Mouse (Mus musculus) liver, embryonic 16.5 days (tissue): ENCODE measurements around the gene Sema3d. TPM values are rescaled to one million over a fixed set of nuclear protein-coding genes. Genes with fewer than 3 reads are reported as not detected.

Experiments
- ATAC-seq: fragments of 200-750 bp; cut with Nextera tagmentation; 2 replicates; pipeline ENCODE4 v1.8.0; 2017; ENCODE audit warnings: low read depth, mild to moderate bottlenecking, moderate number of reproducible peaks, moderate library complexity
- H3K27ac ChIP-seq: fragments of 300-500 bp; sonication (generic); 2 replicates; pipeline ENCODE4 v1.5.1; 2014; ENCODE audit warnings: mild to moderate bottlenecking, low read length
- H3K27me3 ChIP-seq: fragments of 300-500 bp; sonication (generic); 2 replicates; pipeline ENCODE4 v1.6.1; 2014; ENCODE audit warnings: low read depth, low read length, mixed read lengths; ENCODE audit not compliant: control insufficient read depth, insufficient read depth
- H3K36me3 ChIP-seq: fragments of 300-500 bp; sonication (generic); 2 replicates; pipeline ENCODE4 v1.6.1; 2014; ENCODE audit warnings: mild to moderate bottlenecking; ENCODE audit not compliant: control insufficient read depth, insufficient read depth
- H3K4me1 ChIP-seq: fragments of 300-500 bp; sonication (generic); 2 replicates; pipeline ENCODE4 v1.6.1; 2014; ENCODE audit warnings: low read depth, low read length, mixed read lengths; ENCODE audit not compliant: control insufficient read depth
- H3K4me2 ChIP-seq: fragments of 300-500 bp; sonication (generic); 2 replicates; pipeline ENCODE4 v1.6.1; 2014; ENCODE audit warnings: low read depth, low read length, mixed read lengths
- H3K4me3 ChIP-seq: fragments of 300-500 bp; sonication (generic); 2 replicates; pipeline ENCODE4 v1.5.1; 2014; ENCODE audit warnings: low read depth, mild to moderate bottlenecking, low read length
- H3K9ac ChIP-seq: fragments of 300-500 bp; sonication (generic); 2 replicates; pipeline ENCODE4 v1.6.1; 2014; ENCODE audit warnings: low read depth, low read length
- H3K9me3 ChIP-seq: fragments of 300-500 bp; sonication (generic); replicated peaks from 2 replicates; pipeline ENCODE4 v1.6.1; 2016; ENCODE audit warnings: low read length; ENCODE audit not compliant: control insufficient read depth
- WGBS: fragments of 180-500 bp; shearing (Covaris S2); extraction: QIAGEN DNeasy Blood & Tissue Kit; methylation state at CpG from one replicate; pipeline ENCODE4 v1.1.7; 2014; ENCODE audit not compliant: insufficient replicate concordance; 5-methylcytosine and 5-hydroxymethylcytosine counted together
- polyA plus RNA-seq: library from polyadenylated mRNA; unstranded; fragments of >200 nt; fragmentation: Nextera tagmentation; extraction: Ambion mirVana; gene quantifications from 2 replicates; pipeline ENCODE4 v1.2.1, GENCODE M21; 2015

Gene Sema3d
- polyA plus RNA-seq, 1 experiment from 2014 or later: 1.4 TPM

DNA sequence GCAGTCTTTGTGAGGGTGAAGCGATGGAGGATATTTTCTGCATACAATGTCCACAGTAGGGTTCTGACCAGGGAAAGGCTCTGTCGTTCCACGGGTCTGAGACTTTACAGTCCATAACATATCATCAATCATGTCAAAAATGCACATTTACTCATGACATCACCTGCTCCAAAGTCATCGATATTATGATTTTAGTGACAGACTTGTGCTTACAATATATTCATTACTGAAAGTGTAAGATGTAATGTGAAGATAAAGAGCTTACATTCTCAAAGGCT lies 92.4 kb downstream of the Sema3d start:
- no peak for ATAC-seq

DNA sequence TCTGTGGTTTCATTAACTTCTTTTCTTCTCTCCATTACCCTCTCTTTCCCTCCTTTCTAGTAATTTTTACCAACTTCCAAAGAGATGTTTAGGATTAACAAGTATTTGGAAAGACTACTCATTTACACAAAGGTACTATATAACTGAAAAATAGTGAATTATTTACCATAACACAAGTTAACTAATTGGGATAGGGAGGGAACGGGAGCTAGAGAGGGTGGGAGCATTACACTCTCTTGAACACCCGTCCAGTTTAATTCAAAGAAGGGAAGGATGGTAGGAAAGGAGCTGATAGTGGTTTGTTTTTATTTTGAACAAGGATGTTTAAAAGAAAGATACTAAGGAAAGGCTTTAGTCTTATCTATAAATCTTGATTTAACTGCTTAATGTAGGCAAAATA lies 104.7 kb downstream of the Sema3d start:
- Histone ChIP-seq H3K4me2 (no peak overlapping the region), H3K27ac (no peak overlapping the region), H3K27me3 (no peaks in the 10 kb centered on the region), H3K4me3 (no peak overlapping the region), H3K9me3 (no peaks in the 10 kb centered on the region), H3K36me3 (no peaks in the 10 kb centered on the region), H3K4me1 (no peaks in the 10 kb centered on the region), H3K9ac (no peak overlapping the region)
- no peak for ATAC-seq
- WGBS: 47% methylated on average over 2 of the region's 2 CpGs

More for the DNA sequence above, 92.4 kb downstream of the Sema3d start:
- Histone ChIP-seq H3K4me2 (no peak overlapping the region), H3K4me3 (no peak overlapping the region), H3K4me1 (no peaks in the 10 kb centered on the region), H3K36me3 (no peaks in the 10 kb centered on the region), H3K9me3 (no peaks in the 10 kb centered on the region), H3K9ac (no peak overlapping the region), H3K27ac (no peak overlapping the region), H3K27me3 (no peaks in the 10 kb centered on the region)
- WGBS: 67% methylated on average over 4 of the region's 4 CpGs

DNA sequence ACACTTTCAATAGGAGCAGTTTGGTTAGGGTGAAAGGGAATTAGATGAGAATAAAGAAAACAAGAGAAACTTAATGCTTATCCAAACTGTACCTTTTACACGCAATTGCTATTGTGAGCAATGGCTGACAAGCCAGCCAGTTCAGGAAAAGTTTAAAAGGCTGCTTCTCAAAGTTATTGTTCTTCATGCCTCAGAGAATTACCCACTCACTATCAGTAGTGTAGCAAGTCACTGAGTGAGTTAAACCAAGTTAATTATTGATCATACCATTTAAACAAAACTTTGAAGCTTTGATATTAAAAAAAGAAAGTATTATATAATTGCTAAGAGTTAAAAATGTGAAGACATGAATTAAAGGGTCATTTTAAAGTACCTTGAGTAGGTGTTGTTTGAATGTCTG lies 108.5 kb downstream of the Sema3d start:
- ATAC-seq: no peak
- no peak overlapping the region for H3K27ac ChIP-seq
- 65% methylated on average over 1 of the region's 1 CpGs for WGBS

DNA sequence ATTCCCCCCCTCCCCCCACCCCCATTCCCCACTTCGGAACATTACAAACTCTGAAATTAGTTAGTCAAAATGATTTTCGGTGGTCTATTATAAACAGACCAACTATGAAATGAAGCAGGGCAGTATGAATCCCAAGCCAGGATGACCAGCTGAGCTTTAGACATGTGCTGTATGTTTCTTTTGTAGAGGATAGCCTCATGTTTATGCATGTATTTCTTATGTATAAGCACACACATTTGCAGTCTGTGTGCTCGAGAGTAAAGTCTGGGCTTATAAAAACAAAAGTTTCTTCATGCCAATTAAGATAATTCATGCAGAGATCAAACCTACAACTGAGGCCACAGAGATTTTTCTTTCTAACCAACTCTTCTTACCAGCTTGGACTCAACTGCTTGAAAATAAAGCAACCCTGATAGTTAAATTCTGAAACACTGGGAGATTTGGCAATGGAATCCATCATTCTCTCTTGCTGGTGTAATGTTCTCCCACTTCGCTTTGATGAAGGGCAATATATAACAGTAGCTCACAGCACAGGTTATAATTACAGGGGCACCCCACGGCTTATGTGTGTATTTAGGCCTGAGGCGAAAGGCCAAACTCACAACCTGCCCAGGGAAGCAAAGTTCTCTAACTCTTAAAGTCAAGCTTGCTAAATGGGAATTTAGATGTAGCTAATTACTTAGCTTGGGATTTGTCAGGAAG lies 115.2 kb downstream of the Sema3d start:
- Histone ChIP-seq H3K27ac (no peak overlapping the region), H3K4me3 (no peak overlapping the region), H3K36me3 (no peaks in the 10 kb centered on the region), H3K4me1 (no peaks in the 10 kb centered on the region), H3K9ac (no peak overlapping the region), H3K9me3 (no peaks in the 10 kb centered on the region), H3K4me2 (no peak overlapping the region), H3K27me3 (no peaks in the 10 kb centered on the region)
- WGBS: 57% methylated on average over 6 of the region's 6 CpGs
- ATAC-seq: no peak

More for the DNA sequence above, 108.5 kb downstream of the Sema3d start:
- Histone ChIP-seq H3K36me3 (no peaks in the 10 kb centered on the region), H3K27me3 (no peaks in the 10 kb centered on the region), H3K4me2 (no peak overlapping the region), H3K4me3 (no peak overlapping the region), H3K9ac (no peak overlapping the region), H3K9me3 (no peaks in the 10 kb centered on the region), H3K4me1 (no peaks in the 10 kb centered on the region)

DNA sequence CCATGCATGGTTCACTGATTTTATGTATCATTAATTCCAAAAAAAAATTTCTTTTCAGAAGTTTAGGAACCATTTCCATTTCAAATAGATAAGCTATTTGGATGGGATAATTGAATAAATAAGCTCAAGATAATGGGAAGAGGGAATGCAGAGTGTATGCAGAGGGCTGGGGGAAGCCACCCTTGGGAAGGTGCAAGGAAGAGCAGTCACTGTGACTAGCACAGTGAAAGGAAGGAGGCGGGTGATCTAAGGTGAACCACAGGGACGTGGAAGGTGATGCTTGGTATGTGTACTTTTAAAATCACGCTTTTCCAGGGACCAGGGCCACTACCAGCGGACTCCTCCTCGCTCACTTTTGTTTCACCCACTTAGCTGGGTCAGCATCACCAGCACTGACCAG lies 115.9 kb downstream of the Sema3d start:
- 60% methylated on average over 5 of the region's 5 CpGs for WGBS
- no peak overlapping the region for H3K27ac ChIP-seq
- no peaks in the 10 kb centered on the region for H3K36me3 ChIP-seq
- no peak overlapping the region for H3K4me2 ChIP-seq
- H3K9ac ChIP-seq: no peak overlapping the region
- no peaks in the 10 kb centered on the region for H3K27me3 ChIP-seq
- ATAC-seq: no peak
- H3K9me3 ChIP-seq: no peaks in the 10 kb centered on the region
- H3K4me1 ChIP-seq: no peaks in the 10 kb centered on the region
- H3K4me3 ChIP-seq: no peak overlapping the region

DNA sequence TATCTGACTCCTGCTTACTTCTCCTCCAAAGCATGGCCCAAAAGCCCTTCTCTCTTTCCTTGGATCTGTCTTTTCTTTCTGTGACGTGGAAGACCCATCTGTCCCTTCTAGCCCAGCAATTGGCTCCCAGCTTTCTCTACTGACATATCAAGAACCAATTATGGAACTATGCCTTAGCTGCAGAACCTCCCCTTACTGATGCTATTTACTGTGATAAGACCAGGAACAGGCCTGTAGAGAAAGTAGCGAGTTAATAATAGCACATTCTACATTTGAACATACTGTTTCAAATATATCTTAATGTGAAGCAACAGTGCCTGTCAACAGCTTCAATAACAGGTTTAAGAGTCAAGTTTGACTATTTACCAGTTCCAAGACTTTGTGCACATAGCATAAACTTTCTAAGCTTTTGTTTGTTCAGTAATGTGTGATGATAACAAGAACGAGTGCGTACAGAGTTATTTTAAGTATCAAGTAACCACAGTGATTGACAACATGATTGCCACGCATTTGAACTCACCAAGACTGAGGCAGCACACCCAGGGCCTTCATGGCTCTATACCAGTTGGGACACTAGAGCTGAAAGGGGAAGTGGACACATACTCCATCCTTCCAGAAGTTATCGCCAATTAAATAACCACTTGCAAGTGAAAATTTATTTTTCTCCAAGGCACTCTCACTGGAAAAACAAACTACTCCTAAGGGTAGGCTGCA lies 116.8 kb downstream of the Sema3d start:
- H3K9me3 ChIP-seq: no peaks in the 10 kb centered on the region
- no peaks in the 10 kb centered on the region for H3K27me3 ChIP-seq
- H3K4me2 ChIP-seq: no peak overlapping the region
- WGBS: 54% methylated on average over 6 of the region's 6 CpGs
- ATAC-seq: no peak
- H3K36me3 ChIP-seq: no peaks in the 10 kb centered on the region
- no peak overlapping the region for H3K27ac ChIP-seq
- H3K4me3 ChIP-seq: no peak overlapping the region
- H3K4me1 ChIP-seq: no peaks in the 10 kb centered on the region
- H3K9ac ChIP-seq: no peak overlapping the region

DNA sequence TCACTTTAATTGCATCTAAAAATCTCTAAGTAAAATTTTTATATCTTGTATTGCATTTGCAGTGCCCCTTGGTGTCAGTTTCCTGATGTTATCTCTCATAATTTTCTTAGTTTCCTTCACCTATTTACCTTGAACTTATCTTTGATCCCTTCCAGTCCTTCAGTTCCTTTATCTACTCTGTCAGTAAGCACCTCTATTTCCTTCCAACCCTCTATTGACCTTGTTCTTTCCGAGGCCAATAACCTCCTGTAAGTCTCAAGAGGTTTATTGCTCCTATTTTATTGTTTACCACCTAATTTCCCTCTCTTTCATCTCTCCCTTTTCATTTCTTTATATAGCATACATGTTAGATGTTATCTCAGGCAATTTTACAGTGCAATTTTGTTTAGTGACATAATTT lies 129.3 kb downstream of the Sema3d start:
- H3K27me3 ChIP-seq: no peaks in the 10 kb centered on the region
- H3K4me2 ChIP-seq: no peak overlapping the region
- 19% methylated on average over 1 of the region's 1 CpGs for WGBS
- H3K36me3 ChIP-seq: no peaks in the 10 kb centered on the region
- H3K9me3 ChIP-seq: no peaks in the 10 kb centered on the region
- H3K4me3 ChIP-seq: no peak overlapping the region
- H3K27ac ChIP-seq: no peak overlapping the region
- no peak overlapping the region for H3K9ac ChIP-seq
- ATAC-seq: no peak
- no peaks in the 10 kb centered on the region for H3K4me1 ChIP-seq

DNA sequence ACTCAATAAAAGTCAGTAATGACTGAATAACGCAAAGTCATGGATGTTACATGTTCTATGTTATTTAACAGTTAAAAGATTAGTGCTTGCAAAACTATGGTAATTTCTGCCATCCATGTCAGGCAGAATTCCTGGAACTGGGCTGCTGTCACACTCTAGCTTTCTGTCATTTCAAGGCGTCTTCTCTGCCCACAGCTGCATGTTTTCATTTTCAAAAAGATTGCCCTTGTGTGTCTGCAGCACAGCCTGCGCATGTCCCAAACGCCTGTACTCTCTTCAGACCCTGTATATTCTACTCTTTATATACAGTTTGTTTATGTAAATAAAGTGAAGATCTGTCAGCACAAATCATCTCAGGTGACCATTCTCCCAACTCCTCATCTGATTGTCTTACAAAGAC lies 132.1 kb downstream of the Sema3d start:
- Histone ChIP-seq H3K9me3 (no peaks in the 10 kb centered on the region), H3K9ac (no peak overlapping the region), H3K4me1 (no peaks in the 10 kb centered on the region), H3K27me3 (no peaks in the 10 kb centered on the region), H3K4me2 (no peak overlapping the region), H3K36me3 (no peaks in the 10 kb centered on the region), H3K27ac (no peak overlapping the region), H3K4me3 (no peak overlapping the region)
- 60% methylated on average over 4 of the region's 4 CpGs for WGBS
- no peak for ATAC-seq

DNA sequence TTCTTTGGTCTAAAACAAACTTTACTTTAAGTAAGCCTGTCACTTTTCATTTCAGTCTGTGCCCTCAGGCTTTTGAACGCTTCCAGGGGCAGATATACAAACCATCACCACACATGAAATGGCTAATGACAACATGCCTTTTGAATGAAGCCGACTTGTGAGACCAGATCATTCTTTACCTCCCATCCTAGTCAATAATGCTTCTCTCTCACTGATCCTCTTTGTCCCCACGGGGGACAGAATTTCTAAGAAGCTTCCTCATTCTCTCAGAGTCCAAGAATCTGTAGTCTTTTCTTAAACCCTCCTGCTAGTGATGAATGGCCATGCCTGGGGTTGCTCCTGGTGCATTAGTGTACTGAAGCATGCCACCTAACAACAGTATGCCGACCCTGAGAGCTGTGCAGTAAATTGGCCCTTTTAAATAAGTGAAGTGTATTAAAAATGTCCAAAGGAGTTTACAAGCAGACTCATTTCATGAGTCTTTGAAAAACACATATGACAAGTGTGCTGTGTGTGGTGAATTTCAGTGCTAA lies 142.1 kb downstream of the Sema3d start:
- Histone ChIP-seq H3K9ac (no peak overlapping the region), H3K27me3 (no peaks in the 10 kb centered on the region), H3K4me2 (no peak overlapping the region), H3K36me3 (no peaks in the 10 kb centered on the region), H3K4me1 (no peaks in the 10 kb centered on the region), H3K4me3 (no peak overlapping the region), H3K27ac (no peak overlapping the region), H3K9me3 (no peaks in the 10 kb centered on the region)
- 45% methylated on average over 4 of the region's 4 CpGs for WGBS
- no peak for ATAC-seq
